Mouse (Mus musculus): ENCODE measurements around the gene Cdc34.
A peak's percentile ranks its signal among the peaks of the same experiment; 100 is the strongest.

Cdc34 gene

DNA sequence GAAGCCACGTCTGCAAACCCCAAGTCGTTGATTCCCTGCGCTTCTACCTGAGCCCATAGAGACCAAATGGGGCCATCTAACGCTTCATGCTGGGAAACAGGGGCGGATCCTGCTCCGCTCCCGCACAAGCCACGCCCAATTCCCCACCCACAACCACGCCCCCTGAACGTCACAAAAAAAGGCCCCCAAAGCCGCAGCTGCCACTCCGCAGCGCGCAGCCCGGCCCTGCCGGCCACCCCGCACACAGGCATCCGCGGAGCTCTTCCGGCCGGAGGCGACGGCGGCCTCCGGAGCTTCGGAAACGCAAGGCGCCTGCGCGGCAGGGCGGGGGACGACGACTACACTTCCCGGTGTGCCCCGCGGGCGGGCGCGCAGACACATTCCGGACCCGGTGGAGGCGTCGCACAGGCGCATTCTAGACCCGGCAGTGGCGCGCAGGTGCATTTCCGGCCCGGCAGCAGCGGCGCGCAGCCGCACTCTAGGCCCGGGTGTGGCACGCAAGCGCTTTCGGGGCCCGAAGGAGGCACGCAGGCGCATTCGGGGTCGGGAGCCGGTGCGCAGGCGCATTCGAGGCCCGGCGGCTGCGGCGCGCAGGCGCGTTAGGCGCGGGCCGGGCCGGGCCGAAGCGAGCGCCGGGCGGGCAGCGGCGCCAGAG is at the start of gene Cdc34:
Gene Cdc34, plus strand, starts transcription at position 605 of the 655 bp plus-strand sequence.
- DNase-seq (ENCODE audit: low spot score in 2 of 2): peak; percentile 99 to 100

DNA sequence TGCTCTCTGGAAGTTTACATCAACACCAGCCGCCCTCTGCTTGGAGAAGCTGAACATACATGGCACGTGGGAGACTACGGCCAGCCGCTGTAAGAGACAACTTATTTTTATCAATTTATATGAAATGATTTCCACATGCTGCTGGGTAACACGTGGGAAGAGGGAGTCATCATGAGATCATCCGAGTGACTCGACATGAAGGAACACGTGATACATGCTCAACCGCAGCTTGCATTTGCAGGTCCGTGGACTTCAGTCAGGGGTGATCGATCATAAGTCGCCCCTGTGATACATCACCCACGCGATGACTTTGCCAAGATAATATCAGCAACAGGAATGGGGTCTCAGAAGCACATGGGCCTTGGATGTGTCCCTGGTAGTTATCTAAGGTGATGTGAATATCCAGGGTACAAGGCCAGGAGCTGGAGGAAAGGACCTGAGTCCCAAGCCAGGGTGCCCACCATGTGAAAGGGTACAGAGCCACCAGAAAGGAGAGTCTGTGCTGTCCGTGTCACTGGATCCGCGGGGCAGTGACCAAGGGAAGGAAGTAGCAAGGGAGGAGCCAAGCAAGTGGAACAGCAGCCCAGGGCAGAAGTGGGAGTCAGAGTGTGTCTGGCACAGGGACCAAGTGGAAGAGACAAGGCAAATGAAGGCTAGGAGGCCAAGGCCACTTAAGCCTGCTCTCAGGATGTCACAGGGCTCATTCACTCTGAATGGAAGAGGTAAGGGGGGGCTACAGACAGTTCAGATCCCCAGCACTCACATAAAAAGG is 48.8 kb upstream of the Cdc34 start:
- DNase-seq (ENCODE audit: low spot score in 2 of 2): no peak

DNA sequence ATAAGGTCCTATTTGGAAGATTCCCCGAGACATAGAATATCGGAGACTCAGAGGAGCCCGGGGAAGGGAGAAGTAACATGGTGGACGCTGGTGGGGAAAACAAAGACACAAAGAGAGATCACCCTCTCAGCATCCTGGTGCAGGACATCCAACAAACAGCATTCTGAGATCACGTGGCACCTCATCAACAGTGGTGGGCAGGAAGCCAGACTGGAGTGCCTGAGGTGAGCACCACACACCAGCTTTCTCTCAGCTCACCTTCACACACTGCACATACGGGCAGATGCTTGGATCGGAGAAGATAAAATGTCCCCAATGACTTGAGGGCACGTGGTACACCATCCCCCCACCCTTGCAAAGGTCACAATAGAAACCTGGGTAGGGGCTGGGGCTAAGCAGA is 45.7 kb upstream of the Cdc34 start:
- no peak for DNase-seq (ENCODE audit: low spot score in 2 of 2)

DNA sequence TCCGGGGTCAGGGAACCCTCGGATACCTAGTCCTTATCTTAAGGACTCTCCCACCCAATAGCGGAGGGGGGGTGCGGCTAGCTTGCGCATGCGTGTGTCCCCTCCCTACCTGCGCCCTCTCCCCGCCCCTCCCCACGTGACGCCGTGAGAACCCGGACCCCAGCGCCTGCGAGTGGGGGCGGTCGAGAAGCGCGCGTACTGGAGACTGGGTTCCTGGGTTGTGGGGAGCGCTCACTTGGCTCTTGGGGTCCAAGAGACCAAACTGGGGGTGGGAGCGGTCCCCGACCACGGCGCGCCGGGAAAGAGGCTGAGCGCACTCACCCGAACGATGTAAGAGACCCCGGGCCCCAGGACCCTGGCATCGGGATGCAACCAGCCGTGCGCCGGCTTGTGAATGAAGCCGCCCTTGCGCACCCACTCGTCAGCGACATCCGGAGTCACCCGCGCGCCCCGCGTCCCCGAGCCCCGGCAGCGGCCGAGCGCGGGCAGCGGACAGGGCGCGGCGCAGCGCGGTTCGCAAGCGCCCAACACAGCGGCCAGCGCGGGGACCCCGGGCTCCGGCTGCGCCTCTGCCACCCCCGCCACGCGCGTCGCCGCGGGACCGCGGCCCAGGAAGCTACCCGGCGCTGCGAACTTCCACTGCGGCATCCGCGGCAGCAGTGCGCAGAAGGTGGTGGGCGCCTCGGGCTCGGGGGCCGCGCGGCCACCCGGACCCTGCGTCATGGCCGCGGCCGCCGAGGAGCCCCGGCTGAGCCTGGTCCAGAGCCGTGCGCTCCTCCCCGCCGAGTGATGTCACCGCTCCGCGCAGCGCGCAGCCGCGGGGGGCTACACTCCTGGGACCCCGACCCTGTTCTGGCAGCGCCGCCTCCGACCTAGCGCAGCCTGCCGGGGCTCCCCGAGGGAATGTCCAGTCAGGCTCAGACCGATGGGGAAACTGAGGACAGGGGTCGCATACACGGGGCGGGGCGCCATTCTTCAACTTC is 44.6 kb upstream of the Cdc34 start, which contains the start of gene Shc2:
Gene Shc2, minus strand, starts transcription at position 791 of the 983 bp plus-strand sequence.
- peak; percentile 80 to 85 for DNase-seq (ENCODE audit: low spot score in 2 of 2)

DNA sequence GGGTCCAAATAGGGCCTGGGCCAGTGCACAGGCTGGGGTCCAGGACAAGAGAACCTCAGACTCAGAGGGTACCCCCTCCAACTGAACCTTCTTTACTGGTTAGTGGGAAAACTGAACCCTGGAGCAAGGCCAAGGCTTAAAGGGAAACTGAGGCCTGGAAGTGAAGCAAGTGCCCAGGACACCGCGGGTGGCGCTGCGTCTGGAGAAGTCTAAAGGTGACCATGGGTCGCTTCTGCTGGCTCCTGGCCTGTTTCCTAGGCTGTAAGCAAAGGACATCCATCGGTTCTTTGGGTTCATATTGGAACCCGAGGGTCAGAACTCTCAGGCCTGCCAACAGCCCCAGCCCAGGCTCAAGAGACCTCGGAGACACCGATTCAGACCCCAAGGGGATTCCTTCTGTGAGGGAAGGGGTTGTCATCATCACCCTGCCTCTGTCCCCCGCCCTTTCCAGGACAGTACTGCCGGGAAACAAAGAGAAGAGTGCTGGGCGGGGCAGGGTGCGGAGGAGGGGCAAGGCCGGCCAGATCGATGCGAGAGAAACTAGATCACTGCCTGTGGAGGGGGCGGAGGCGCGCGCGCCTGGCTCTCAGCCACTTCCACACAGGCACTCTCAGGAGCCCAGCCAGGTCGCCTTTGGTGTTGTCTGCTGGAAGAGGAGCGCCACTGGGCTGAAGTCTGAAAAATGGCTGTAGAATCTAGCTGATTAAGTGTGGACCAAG is 43.4 kb upstream of the Cdc34 start:
- peak in 1 of 2 experiments; percentile 42 for DNase-seq (ENCODE audit: low spot score in 2 of 2)

DNA sequence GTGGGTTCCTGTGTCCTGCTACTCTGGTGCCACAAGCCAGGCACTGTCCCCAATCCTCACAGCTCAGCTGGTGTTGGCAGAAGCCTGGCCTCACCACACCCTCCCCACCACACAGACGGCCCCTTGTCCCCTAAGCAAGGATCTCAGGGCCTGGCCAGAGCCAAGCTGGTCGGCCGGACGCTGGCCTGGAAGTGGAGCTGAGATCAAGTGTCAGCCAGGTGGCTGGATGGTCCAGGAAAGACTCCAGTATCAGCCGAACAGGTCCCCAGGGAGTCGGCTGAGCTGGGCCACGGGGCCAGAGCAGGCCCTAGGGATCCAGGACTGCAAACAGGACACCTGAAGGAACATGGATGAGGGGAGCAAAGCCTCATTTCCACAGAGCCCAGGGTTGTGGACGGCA is 36.3 kb upstream of the Cdc34 start, which contains the start of gene Odf3l2:
Gene Odf3l2, minus strand, starts transcription at position 28 of the 400 bp plus-strand sequence.
- DNase-seq (ENCODE audit: low spot score in 2 of 2): no peak

DNA sequence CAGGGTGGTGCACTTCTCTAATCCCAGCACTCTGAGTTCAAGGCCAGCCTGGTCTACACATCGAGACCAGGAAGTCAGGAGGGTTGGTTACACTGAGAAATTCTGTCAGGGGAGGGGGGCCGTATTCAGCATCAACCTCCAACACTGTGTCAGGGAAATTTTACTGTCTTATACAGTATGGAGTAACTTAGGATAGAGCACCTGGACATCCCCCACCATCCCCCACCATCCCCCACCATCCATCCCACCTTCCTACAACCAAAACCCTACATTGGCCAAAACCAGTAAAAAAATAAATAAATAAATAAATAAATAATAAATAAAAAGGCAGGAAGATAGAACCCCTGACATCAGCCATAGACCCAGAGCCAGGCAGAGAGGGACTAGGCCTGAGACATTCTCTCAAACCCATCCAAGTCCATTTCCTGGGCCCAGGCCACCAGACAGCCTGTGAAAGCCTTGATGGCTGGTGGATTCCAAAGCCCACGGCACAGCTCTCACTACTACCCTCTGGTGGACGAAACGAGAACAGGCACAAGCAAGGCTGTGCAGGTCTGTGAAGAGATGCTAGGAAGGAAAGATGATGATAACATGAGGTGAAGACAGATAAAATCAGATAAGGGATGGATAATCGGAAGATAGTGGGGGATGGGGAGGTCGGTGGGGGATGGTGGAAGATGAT is 32.8 kb upstream of the Cdc34 start:
- DNase-seq (ENCODE audit: low spot score in 2 of 2): peak in 1 of 2 experiments; percentile 69

DNA sequence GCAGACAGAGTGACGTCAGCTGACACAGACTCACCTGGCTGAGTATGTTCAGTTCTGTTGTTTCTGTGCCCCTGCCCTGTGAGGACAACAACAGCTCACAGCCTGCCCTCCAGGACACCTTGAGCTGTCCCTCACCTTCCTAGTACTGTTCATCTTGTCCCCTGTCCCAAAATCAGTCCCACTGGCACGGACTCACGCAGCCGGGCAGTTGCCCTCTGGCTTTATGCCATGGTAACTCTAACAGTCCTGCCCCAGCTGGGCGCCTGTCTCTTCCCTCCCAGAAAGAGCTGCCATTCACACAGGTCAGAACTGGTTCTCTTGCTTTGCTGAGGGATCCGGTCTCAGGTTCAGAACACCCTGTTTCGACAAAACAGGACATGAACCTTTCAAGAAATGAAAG is 29.2 kb upstream of the Cdc34 start:
- no peak for DNase-seq (ENCODE audit: low spot score in 2 of 2)

DNA sequence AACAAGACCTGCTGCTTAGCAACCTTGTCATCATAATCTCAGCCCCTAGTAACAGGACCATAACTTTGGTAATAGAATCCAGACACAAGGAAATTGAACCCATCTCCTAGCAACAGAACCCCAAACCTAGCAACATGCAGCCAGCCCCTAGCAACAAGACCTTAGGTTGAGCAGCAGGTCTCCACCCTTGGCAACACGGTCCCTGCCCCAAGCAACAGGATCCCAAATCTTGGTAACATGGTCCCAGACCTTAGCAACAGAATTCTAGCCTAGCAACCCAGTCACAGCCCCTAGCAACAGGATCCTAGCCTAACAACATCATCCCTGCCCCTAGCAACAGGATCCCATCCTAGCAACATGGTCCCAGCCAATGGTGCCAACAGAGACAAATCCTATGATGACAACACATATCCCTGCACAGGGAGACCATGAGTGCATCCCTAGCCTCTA is 27.0 kb upstream of the Cdc34 start:
- DNase-seq (ENCODE audit: low spot score in 2 of 2): peak; percentile 61 to 78

DNA sequence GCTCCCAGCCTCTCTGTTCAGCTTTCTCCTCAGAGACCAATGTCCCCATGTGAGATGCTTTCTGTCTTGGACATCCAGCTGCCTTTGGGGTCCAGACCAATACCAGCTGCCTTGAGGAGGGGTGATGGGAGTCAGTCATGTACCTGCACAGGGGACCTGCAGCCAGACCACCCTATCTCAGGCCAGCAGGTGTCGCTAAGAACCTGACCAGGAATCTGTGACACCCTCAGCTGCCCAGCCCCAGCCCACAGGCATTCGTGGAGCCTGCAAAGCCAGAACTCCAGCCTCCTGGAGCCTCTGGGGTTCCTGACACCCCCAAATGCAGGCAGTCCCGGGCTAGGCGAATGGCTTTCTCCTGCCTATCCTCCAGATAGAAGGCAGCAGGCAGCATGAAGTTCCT is 23.2 kb upstream of the Cdc34 start:
- no peak for DNase-seq (ENCODE audit: low spot score in 2 of 2)

DNA sequence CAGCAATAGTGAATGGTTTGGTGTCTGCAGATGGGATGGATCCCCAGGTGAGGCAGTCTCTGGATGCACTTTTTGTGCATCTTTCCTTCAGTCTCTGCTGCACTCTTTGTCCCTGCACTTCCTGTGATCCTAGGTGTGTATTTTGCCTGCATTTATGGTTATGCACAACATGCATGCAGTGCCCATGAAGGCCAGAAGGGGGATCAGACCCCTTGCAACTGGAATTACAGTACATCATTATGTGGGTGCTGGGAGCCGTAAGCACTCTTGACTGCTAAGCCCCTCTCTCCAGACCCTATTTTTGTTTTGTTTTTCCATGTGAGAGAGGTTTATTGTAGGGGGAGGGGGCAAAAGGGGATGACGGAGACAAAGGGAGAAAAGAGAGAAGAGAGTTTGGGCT is 21.7 kb upstream of the Cdc34 start:
- DNase-seq (ENCODE audit: low spot score in 2 of 2): no peak

DNA sequence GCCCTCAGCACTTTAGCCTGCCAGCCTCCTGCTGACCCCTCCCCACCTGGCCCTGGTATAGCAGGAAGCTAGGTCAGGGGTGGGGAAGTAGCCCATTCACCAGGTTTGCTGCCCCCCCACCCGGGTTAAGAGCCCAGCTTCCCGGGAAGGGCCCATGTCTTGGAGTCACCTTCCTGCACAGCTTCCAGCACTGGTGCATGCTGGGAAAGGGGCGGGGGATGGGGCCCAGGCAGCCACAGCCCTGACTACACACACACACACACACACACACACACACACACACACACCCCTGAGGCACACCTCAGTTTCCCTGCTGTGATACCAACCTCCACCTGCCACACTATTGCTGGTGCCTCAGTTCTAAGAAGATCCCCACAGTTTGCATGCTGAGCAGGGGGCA is 20.1 kb upstream of the Cdc34 start:
- DNase-seq (ENCODE audit: low spot score in 2 of 2): no peak

DNA sequence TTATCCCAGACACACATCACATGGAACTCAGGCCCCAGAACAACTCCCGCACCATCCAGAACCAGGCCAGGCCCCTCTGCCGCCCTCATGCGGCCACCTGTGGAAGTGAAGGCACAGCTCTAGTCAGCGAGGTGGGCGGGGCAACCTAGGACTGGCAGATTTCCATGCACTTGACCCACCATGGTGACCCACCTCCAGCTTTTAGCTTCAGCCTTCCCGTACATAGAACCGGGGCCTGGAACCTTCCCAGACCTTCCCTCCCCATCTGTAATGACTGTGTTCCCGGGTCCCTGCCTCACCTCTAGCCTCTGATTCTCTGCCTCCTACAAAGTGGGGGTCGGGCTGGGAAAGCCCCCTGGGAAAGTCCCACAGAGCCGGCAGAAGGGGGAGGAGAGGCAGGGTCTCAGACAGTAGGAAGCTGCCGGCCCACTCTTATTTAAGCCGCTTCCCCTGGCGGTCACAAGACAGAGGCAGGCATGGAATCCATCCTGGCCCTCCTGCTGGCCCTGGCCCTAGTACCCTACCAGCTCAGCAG is 17.8 kb upstream of the Cdc34 start, which contains the start of gene Madcam1:
Gene Madcam1, plus strand, starts transcription at position 429 of the 535 bp plus-strand sequence.
- DNase-seq (ENCODE audit: low spot score in 2 of 2): peak; percentile 31 to 65

DNA sequence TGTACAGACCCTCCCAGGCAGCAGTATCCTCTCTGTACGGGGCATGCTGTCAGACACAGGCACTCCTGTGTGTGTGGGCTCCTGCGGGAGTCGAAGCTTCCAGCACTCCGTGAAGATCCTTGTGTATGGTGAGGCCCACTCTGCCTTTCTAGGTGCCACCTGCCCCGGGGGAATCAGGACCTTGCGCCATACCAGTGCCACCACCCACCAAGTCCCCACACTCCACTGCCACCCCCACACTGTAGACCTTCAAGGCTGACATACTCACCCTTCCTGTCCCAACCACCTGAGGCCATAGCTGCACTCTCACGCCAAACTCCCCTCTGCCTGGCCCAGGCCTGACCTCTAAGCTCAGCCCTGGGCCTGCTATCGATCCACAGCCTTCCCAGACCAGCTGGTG is 16.9 kb upstream of the Cdc34 start:
- no peak for DNase-seq (ENCODE audit: low spot score in 2 of 2)

DNA sequence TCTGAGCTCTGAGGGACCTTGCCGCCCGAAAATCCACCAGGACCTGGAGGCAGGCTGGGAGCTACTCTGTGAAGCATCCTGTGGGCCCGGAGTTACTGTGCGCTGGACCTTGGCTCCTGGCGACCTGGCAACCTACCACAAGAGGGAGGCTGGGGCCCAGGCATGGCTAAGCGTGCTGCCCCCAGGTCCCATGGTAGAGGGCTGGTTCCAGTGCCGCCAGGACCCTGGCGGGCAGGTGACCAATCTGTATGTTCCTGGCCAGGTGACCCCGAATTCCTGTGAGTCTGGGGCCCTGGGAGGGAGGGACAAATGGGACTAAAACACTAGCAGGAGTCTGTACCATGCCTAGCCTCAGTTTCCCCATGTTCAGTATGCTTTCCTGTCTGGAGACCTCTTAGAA is 15.5 kb upstream of the Cdc34 start:
- DNase-seq (ENCODE audit: low spot score in 2 of 2): no peak

DNA sequence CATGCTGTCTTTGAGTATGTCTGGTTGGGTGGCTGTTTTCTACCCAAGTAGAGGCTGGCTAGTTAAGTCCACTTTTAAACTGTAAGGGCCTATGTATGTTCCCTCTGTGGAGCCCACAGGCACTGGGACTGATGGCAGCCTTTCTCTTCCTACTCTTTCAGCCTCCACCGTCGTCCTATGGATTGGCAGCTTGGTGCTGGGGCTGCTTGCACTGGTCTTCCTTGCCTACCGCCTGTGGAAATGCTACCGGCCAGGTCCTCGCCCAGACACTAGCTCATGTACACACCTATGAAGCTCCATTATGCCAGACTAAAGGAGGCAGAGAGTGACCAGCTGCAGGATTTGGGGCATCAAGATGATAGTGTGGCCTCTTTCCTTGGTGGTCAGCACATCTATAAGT is 13.9 kb upstream of the Cdc34 start:
- DNase-seq (ENCODE audit: low spot score in 2 of 2): no peak

DNA sequence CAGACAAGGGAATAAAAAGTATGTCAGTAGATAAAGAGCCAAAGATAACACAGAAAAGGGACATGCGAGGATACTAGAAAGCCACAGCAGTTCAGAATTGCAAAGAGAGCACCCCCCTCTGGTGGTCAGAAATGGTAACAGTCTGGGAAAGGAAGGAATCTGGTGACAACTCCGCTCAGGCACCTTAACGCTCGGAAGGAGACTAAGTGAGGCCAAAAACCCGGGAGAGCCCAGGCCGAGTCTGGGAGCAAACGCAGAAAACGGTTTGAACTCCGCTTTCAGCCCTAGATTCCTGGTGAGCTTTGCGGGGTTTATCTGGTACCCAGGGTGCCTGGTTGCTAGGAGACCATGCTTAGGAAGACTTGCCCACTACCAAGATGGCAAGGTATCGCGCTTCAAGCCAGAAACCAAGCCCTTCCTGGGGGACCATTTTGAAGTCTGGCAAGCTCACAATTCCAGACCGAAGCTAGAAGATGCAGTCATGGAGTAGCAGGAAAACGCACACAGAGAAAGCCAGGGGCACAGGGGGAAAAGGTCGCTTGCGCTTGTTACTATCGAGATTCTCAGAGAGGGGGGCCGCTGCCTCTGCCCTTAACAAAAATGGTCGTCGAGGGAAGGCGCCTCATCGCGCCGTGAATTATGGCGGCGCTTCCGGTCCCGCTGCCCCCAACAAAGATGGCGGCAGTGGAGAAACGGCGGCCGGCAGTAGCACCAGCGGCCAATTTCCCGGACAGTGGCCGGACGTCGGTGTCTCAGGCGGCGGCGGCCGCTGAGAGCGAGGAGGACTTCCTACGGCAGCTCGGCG is 13.0 kb upstream of the Cdc34 start, which contains the start of gene Tpgs1:
Gene Tpgs1, plus strand, starts transcription at position 599 of the 805 bp plus-strand sequence.
- peak; percentile 89 to 90 for DNase-seq (ENCODE audit: low spot score in 2 of 2)

DNA sequence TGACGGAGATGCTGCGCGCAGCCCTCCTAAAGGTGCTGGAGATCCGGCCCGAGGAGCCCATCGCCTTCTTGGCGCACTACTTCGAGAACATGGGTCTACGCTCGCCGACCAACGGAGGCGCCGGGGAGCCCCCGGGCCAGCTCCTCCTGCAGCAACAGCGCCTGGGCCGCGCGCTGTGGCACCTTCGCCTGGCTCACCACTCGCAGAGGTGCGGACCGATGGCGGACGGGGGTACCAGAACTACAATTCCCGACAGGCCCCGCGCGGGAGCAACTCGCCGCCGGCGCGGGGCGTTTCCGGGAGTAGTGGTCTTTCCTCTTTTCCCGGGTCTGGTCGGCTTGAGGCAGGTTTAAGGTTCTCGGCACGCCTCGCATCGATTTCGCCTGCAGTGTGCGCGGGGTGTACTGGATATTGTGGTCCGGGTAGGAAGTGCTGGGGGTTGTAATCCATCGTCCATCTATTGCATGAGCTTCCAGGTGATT is 12.4 kb upstream of the Cdc34 start:
- peak; percentile 76 to 83 for DNase-seq (ENCODE audit: low spot score in 2 of 2)
